Mouse (Mus musculus) frontal cortex, adult (tissue): ENCODE results near the gene Rpl32.

Experiments used
- ATAC-seq: cut with Nextera tagmentation; 2 replicates; pipeline ENCODE4 v1.9.2; 2017; ENCODE audit warnings: mild to moderate bottlenecking, moderate library complexity, mixed read lengths; ENCODE audit not compliant: low TSS enrichment

Rpl32 gene

GRCm38 (mm10) chr6:115767357-115767756, 41.2 kb downstream of the Rpl32 start:
- no peak for ATAC-seq

- ATAC-seq, result no peak; the same call in 1 of the 2 replicates
Measured at GRCm38 (mm10) chr6:115764179-115764578, 44.4 kb downstream of the Rpl32 start.

GRCm38 (mm10) chr6:115761995-115762756, 46.4 kb downstream of the Rpl32 start, which contains the start of gene Tmem40:
TSS of gene Tmem40 (minus strand) at chr6:115762410.
- peak; percentile 88 for ATAC-seq

- no peak for ATAC-seq
Measured at GRCm38 (mm10) chr6:115760982-115761381, 47.6 kb downstream of the Rpl32 start.

GRCm38 (mm10) chr6:115760137-115760536, 48.4 kb downstream of the Rpl32 start:
- no peak for ATAC-seq

GRCm38 (mm10) chr6:115759461-115759860, 49.1 kb downstream of the Rpl32 start:
- no peak for ATAC-seq

- no peak for ATAC-seq
Measured at GRCm38 (mm10) chr6:115758981-115759435, 49.5 kb downstream of the Rpl32 start.

GRCm38 (mm10) chr6:115755536-115755935, 53.0 kb downstream of the Rpl32 start:
- ATAC-seq, result no peak
